Mouse (Mus musculus): ENCODE measurements around the gene Luzp1. TPM values are rescaled to one million over a fixed set of nuclear protein-coding genes. Genes with fewer than 3 reads are reported as not detected.

Gene Luzp1
- total RNA-seq, 4 experiments from 2014 or later, result 64.7 to 98.2 (median 71.4) TPM

Other genes with a start within 250 kb of the Luzp1 start
- under 1 TPM; 0.52 to 0.93 (median 0.70) TPM for gene Tcea3, start 222.0 kb upstream of the Luzp1 start, total RNA-seq (2022)
- 10 to 100 TPM; 42.5 to 54.8 (median 50.8) TPM for gene Zfp46, start 185.1 kb upstream of the Luzp1 start, total RNA-seq (2022)
- 10 to 100 TPM; 78.9 to 93.4 (median 89.9) TPM for gene Hnrnpr, start 158.8 kb upstream of the Luzp1 start, total RNA-seq (2022)
- 10 to 100 TPM in 1 of 4 experiments, 1 to 10 TPM in 3; 6.4 to 10.4 (median 8.2) TPM for gene Htr1d, start 46.2 kb upstream of the Luzp1 start, total RNA-seq (2022)
- under 1 TPM; 0.41 to 0.70 (median 0.64) TPM for gene 6030445D17Rik, start 7.5 kb upstream of the Luzp1 start, total RNA-seq (2022)
- gene Kdm1a, start 133.0 kb downstream of the Luzp1 start, total RNA-seq (2022), result 10 to 100 TPM; 85.9 to 94.4 (median 88.5) TPM
- not detected for gene Tex46, start 140.7 kb downstream of the Luzp1 start, total RNA-seq (2022)
- not detected for gene Lactbl1, start 152.9 kb downstream of the Luzp1 start, total RNA-seq (2022)